Mouse (Mus musculus) inflammation-experienced regulatory T-cells (primary cell): Measurements from ENCODE around the gene Colgalt2. TPM values are rescaled to one million over a fixed set of nuclear protein-coding genes. Genes with fewer than 3 reads are reported as not detected.

Source experiments
- polyA plus RNA-seq, 2 experiments: library from polyadenylated mRNA; unstranded; fragments of 100-300 nt; shearing (Covaris generic); gene quantifications; one replicate each; pipeline ENCODE4 v1.2.1; 2017

Gene Colgalt2
- under 1 TPM in 1 of 2 experiments, not detected in 1; 0.13 TPM for polyA plus RNA-seq

DNA sequence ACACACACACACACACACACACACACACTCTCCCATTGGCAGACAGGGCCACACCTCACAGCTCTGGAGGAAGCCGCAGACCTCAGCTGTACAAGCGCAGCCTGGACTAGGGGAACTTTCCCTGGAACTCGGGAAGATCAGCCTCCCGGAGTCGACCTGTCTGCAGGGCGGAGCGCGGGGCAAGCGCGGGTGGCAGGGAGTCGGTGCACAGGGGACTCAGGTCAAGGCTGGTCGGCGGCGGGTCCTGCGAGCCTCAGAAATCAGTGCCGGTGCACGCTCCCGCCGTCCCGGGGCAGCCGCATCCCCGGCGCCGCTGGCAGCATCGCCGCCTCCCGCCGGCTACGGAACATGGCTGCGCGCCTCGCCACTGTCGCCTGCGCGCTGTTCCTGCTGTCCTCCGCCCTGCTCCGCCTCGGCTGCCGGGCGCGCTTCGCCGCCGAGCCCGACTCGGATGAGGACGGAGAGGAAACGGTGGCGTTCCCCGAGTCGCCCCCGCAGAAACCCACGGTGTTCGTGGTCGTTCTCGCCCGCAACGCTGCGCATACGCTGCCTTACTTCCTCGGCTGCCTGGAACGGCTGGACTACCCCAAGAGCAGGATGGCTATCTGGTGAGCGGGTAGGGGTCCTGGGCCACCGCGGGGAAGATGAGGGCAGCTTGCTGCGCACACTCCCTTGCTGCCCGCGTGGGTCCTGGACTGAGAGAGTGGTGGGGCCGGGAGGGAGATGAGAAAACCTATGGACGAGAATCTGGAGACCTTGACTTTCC lies at the start of gene Colgalt2:
Gene Colgalt2 (plus strand): TSS at position 41 of the 766 bp plus-strand sequence.

DNA sequence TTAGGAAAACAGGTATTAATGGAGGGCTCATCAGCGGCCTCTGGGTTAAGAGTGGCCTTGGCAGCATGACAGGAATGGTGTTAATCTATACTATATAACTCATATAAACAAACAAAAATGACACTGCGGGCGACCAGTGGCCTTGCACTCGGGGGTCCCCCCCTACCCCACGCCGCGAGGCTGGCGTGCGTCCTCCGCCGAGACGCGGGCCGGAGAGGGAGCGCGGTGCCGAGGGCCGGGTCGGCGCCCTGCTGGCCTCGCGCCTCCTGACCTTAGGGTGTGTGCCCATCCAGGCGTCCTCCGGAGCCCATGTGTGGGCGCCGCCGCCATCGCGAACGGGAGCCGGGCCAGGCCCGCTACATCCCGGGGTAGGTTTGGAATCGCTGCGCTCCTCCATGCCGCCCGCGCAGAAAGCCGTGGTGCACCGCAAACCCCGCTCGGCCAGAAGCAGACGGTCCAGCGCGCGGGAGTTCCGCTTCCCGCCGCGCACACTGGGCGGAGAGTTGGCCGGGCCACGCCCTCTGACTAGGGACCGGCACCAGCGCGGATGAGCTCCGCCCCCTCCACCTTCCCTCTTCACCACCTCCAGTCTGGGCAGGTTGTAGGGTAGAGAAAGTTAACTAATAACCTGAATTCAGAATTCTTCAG lies 13.3 kb upstream of the Colgalt2 start, which contains the start of gene Tsen15:
Gene Tsen15 (minus strand): TSS at position 501 of the 648 bp plus-strand sequence.

Other genes starting within 250 kb of the Colgalt2 start
- 10 to 100 TPM; 26.2 to 30.7 TPM for gene Tsen15, start 13.1 kb upstream of the Colgalt2 start, polyA plus RNA-seq